Mouse (Mus musculus): ENCODE results near the gene Nudt6. TPM values are rescaled to one million over a fixed set of nuclear protein-coding genes. Genes with fewer than 3 reads are reported as not detected.

Nudt6 gene
- polyA plus RNA-seq, 1 experiment from 2014 or later, result 6.2 TPM

Other genes starting within 250 kb of the Nudt6 start
- gene Il21, start 187.6 kb downstream of the Nudt6 start, polyA plus RNA-seq (2015; fragmentation: Nextera tagmentation; extraction: Ambion mirVana), result not detected in 2 replicates
- 7.0 and 8.3 TPM in 2 replicates for gene Bbs12, start 107.7 kb downstream of the Nudt6 start, polyA plus RNA-seq (2015; fragmentation: Nextera tagmentation; extraction: Ambion mirVana)
- 5.2 and 6.8 TPM in 2 replicates for gene Cetn4, start 107.5 kb downstream of the Nudt6 start, polyA plus RNA-seq (2015; fragmentation: Nextera tagmentation; extraction: Ambion mirVana)
- 4.8 and 5.4 TPM in 2 replicates for gene Fgf2, start 71.9 kb downstream of the Nudt6 start, polyA plus RNA-seq (2015; fragmentation: Nextera tagmentation; extraction: Ambion mirVana)
- gene Spata5, start 315 bp downstream of the Nudt6 start, polyA plus RNA-seq (2015; fragmentation: Nextera tagmentation; extraction: Ambion mirVana), result 34.7 and 38.9 TPM in 2 replicates
- gene Spry1, start 219.7 kb upstream of the Nudt6 start, polyA plus RNA-seq (2015; fragmentation: Nextera tagmentation; extraction: Ambion mirVana), result 17.0 and 18.7 TPM in 2 replicates

Data from embryonic facial prominence, embryonic 15.5 days (tissue).